Mouse (Mus musculus) myocyte (in vitro differentiated cells): Measurements from ENCODE around the gene Tmem116.

Experiments used
- CEBPB ChIP-seq: IDR thresholded peaks from 2 replicates; pipeline ENCODE4 v1.6.1; 2011; ENCODE audit warnings: mild to moderate bottlenecking, moderate library complexity; ENCODE audit not compliant: poor library complexity, insufficient read depth, severe bottlenecking
- E2F4 ChIP-seq: IDR thresholded peaks from one replicate; pipeline ENCODE4 v1.6.1; 2011; ENCODE audit warnings: mild to moderate bottlenecking, control low read depth, moderate library complexity; ENCODE audit not compliant: insufficient read depth
- MAX ChIP-seq: IDR thresholded peaks from one replicate; pipeline ENCODE4 v1.6.1; 2011; ENCODE audit warnings: low read depth, mild to moderate bottlenecking, control low read depth
- MYOD1 ChIP-seq, 3 experiments: IDR thresholded peaks; one replicate each; pipeline ENCODE4 v1.6.1; 2011; ENCODE audit warnings: control low read depth in 2 of 3, low read depth in 2 of 3, mild to moderate bottlenecking in 2 of 3, moderate library complexity in 1 of 3; ENCODE audit not compliant: insufficient read length in 2 of 3, control insufficient read depth in 1 of 3
- MYOG ChIP-seq, 3 experiments: IDR thresholded peaks; one replicate each; pipeline ENCODE4 v1.6.1; 2011; ENCODE audit warnings: control low read depth in 2 of 3, low read depth in 2 of 3, mild to moderate bottlenecking in 2 of 3; ENCODE audit not compliant: insufficient read length in 2 of 3, control insufficient read depth in 1 of 3, insufficient read depth in 1 of 3
- POLR2A ChIP-seq: IDR thresholded peaks from one replicate; pipeline ENCODE4 v1.6.1; 2011; ENCODE audit warnings: low read depth, mild to moderate bottlenecking, control low read depth, moderate library complexity; ENCODE audit not compliant: insufficient read length
- REST ChIP-seq: IDR thresholded peaks from one replicate; pipeline ENCODE4 v1.6.1; 2011; ENCODE audit warnings: mild to moderate bottlenecking, control low read depth, moderate library complexity; ENCODE audit not compliant: insufficient read depth, insufficient read length
- SRF ChIP-seq: IDR thresholded peaks from one replicate; pipeline ENCODE4 v1.6.1; 2011; ENCODE audit warnings: low read depth; ENCODE audit not compliant: control insufficient read depth, insufficient read length
- TCF12 ChIP-seq: IDR thresholded peaks from one replicate; pipeline ENCODE4 v1.6.1; 2011; ENCODE audit warnings: mild to moderate bottlenecking, control low read depth; ENCODE audit not compliant: poor library complexity, insufficient read depth, severe bottlenecking
- TCF3 ChIP-seq: IDR thresholded peaks from one replicate; pipeline ENCODE4 v1.6.1; 2011; ENCODE audit warnings: low read depth, control low read depth; ENCODE audit not compliant: insufficient read length
- USF1 ChIP-seq: IDR thresholded peaks from one replicate; pipeline ENCODE4 v1.6.1; 2011; ENCODE audit warnings: low read depth, mild to moderate bottlenecking, control low read depth, moderate library complexity

GRCm38 (mm10) chr5:121428954-121429353, 22.7 kb upstream of the Tmem116 start:
- no peak for TF ChIP-seq E2F4
- no peak for TF ChIP-seq SRF
- TF ChIP-seq USF1 = no peak
- no peak for TF ChIP-seq POLR2A
- no peak for TF ChIP-seq MYOG (IDR thresholded peaks at IDR 0.05; ENCODE audit: control insufficient read depth in 1 of 3, insufficient read depth in 1 of 3, insufficient read length in 2 of 3, low read depth in 2 of 3)
- TF ChIP-seq MAX = no peak
- TF ChIP-seq MYOD1 (IDR thresholded peaks at IDR 0.05; ENCODE audit: control insufficient read depth in 1 of 3, insufficient read length in 2 of 3, low read depth in 2 of 3) = no peak
- no peak for TF ChIP-seq TCF12
- no peak for TF ChIP-seq TCF3
- no peak for TF ChIP-seq CEBPB
- no peak for TF ChIP-seq REST
